Mouse (Mus musculus) forebrain, embryonic 14.5 days (tissue): ENCODE data around the gene Brsk1. TPM values are rescaled to one million over a fixed set of nuclear protein-coding genes. Genes with fewer than 3 reads are reported as not detected.

Experiments
- ATAC-seq: fragments of 200-750 bp; cut with Nextera tagmentation; 2 replicates; pipeline ENCODE4 v1.8.0; 2017; ENCODE audit warnings: mild to moderate bottlenecking, moderate library complexity
- DNase-seq: peaks from one replicate; pipeline ENCODE4 v3.0.0-alpha.2; 2015; ENCODE audit warnings: low spot score
- H3K27ac ChIP-seq: fragments of 300-500 bp; sonication (generic); 2 replicates; pipeline ENCODE4 v1.5.1; 2014; ENCODE audit warnings: low read depth, mild to moderate bottlenecking, control low read depth, low read length, moderate library complexity
- H3K27me3 ChIP-seq: fragments of 300-500 bp; sonication (generic); replicated peaks from 2 replicates; pipeline ENCODE4 v1.6.1; 2014; ENCODE audit warnings: low read length, control low read depth, mixed read lengths; ENCODE audit not compliant: control insufficient read depth, insufficient read depth
- H3K36me3 ChIP-seq: fragments of 300-500 bp; sonication (generic); 2 replicates; pipeline ENCODE4 v1.6.1; 2014; ENCODE audit warnings: low read length, control low read depth; ENCODE audit not compliant: control insufficient read depth, insufficient read depth
- H3K4me1 ChIP-seq: fragments of 300-500 bp; sonication (generic); 2 replicates; pipeline ENCODE4 v1.6.1; 2014; ENCODE audit warnings: antibody characterized with exemption, low read length, control low read depth; ENCODE audit not compliant: control insufficient read depth, insufficient read depth
- H3K4me2 ChIP-seq: fragments of 300-500 bp; sonication (generic); 2 replicates; pipeline ENCODE4 v1.6.1; 2014; ENCODE audit warnings: mild to moderate bottlenecking, control low read depth, low read length
- H3K4me3 ChIP-seq: fragments of 300-500 bp; sonication (generic); 2 replicates; pipeline ENCODE4 v1.5.1; 2014; ENCODE audit warnings: low read depth, low read length, control low read depth
- H3K9ac ChIP-seq: fragments of 300-500 bp; sonication (generic); 2 replicates; pipeline ENCODE4 v1.6.1; 2014; ENCODE audit warnings: mild to moderate bottlenecking, low read length, control low read depth, moderate library complexity
- H3K9me3 ChIP-seq: fragments of 300-500 bp; sonication (generic); replicated peaks from 2 replicates; pipeline ENCODE4 v1.6.1; 2016; ENCODE audit warnings: low read length, control low read depth, mixed read lengths; ENCODE audit not compliant: control insufficient read depth
- WGBS: fragments of 180-500 bp; shearing (Covaris S2); extraction: QIAGEN DNeasy Blood & Tissue Kit; methylation state at CpG from one replicate; pipeline ENCODE4 v1.1.7; 2014; 5-methylcytosine and 5-hydroxymethylcytosine counted together
- polyA plus RNA-seq: library from polyadenylated mRNA; unstranded; fragments of >200 nt; fragmentation: Nextera tagmentation; extraction: Ambion mirVana; gene quantifications from 2 replicates; pipeline ENCODE4 v1.2.1, GENCODE M21; 2014

Brsk1 gene
- polyA plus RNA-seq, 1 experiment from 2014 or later, result 8.0 TPM

DNA sequence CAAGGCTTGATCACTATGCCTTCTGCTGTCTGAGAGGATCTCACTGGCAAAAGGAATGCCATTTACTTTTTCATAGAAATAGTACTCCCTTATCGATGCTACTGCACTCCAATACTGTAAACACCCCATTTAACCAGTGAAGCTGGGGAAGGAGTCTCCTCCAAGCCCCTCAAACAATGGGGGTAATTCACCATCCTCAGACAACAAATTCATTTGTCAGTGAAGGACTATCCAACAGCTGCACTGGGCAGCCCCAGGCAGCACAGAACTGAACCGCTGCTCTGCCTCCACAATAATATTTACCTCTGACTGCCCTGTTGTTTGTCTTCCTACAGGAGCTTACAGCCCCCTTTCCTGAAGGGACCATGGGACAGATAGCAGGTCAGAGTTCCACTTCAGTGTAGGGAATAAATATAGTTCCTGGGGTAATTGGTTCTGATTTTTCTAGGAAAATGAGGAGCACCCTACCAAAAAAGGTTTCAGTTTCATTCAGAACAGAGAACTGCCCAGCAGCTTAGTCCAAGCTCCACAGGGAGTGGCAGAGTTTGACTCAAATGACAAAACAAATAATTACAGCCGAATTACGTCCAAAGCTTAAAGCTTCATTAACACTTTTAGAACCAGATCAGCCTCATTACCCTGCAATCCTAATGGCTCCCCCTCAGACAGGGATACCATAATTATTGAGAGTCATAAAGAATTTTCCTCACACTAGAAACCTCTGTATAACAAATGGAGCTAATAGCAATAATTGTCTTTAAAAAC is 74.7 kb downstream of the Brsk1 start:
- WGBS, result 4% methylated on average over 4 of the region's 4 CpGs
- Histone ChIP-seq H3K27ac (no peak overlapping the region), H3K9me3 (no peaks in the 10 kb centered on the region), H3K4me2 (no peak overlapping the region), H3K9ac (no peak overlapping the region; the same call in 1 of the 2 replicates), H3K36me3 (no peaks in the 10 kb centered on the region), H3K4me3 (no peak overlapping the region), H3K27me3 (no peaks in the 10 kb centered on the region), H3K4me1 (0 out of 2 replicates have a peak, but pooled peaks cover 3% of the 10 kb centered on the region)
- ATAC-seq (no peak), DNase-seq (peak; percentile 56)

Other genes with a start within 250 kb of the Brsk1 start
- 30.1 and 37.9 TPM in 2 replicates for gene Rdh13, start 245.0 kb upstream of the Brsk1 start, polyA plus RNA-seq
- gene Eps8l1, start 229.9 kb upstream of the Brsk1 start, polyA plus RNA-seq, result 2.9 and 5.6 TPM in 2 replicates
- gene Ppp1r12c, start 188.9 kb upstream of the Brsk1 start, polyA plus RNA-seq, result 29.4 and 32.1 TPM in 2 replicates
- gene Tnnt1, start 174.2 kb upstream of the Brsk1 start, polyA plus RNA-seq, result 1.4 and 2.3 TPM in 2 replicates
- gene Tnni3, start 166.4 kb upstream of the Brsk1 start, polyA plus RNA-seq, result 0.81 and 1.7 TPM in 2 replicates
- 0.55 and 0.72 TPM in 2 replicates for gene Dnaaf3, start 158.2 kb upstream of the Brsk1 start, polyA plus RNA-seq
- 133 and 153 TPM in 2 replicates for gene Syt5, start 143.1 kb upstream of the Brsk1 start, polyA plus RNA-seq
- not detected in 2 replicates for gene Ptprh, start 86.6 kb upstream of the Brsk1 start, polyA plus RNA-seq
- 2.4 and 2.6 TPM in 2 replicates for gene Tmem86b, start 59.2 kb upstream of the Brsk1 start, polyA plus RNA-seq
- 4.4 and 5.3 TPM in 2 replicates for gene Ppp6r1, start 31.6 kb upstream of the Brsk1 start, polyA plus RNA-seq
- 141 and 156 TPM in 2 replicates for gene Hspbp1, start 5.5 kb upstream of the Brsk1 start, polyA plus RNA-seq
- 0.12 TPM in 1 of 2 replicates, not detected in the other for gene Tmem150b, start 34.6 kb downstream of the Brsk1 start, polyA plus RNA-seq
- 54.6 and 57.1 TPM in 2 replicates for gene Kmt5c, start 49.5 kb downstream of the Brsk1 start, polyA plus RNA-seq
- 11.7 and 13.1 TPM in 2 replicates for gene Cox6b2, start 62.5 kb downstream of the Brsk1 start, polyA plus RNA-seq
- gene Fam71e2, start 80.7 kb downstream of the Brsk1 start, polyA plus RNA-seq, result not detected in 2 replicates
- 0.21 and 0.32 TPM in 2 replicates for gene Il11, start 92.3 kb downstream of the Brsk1 start, polyA plus RNA-seq
- gene Tmem190, start 92.3 kb downstream of the Brsk1 start, polyA plus RNA-seq, result not detected in 2 replicates
- 1.5 and 1.7 TPM in 2 replicates for gene Tmem238, start 99.1 kb downstream of the Brsk1 start, polyA plus RNA-seq
- gene Rpl28, start 102.3 kb downstream of the Brsk1 start, polyA plus RNA-seq, result 179 and 182 TPM in 2 replicates
- gene Ube2s, start 122.0 kb downstream of the Brsk1 start, polyA plus RNA-seq, result 378 and 472 TPM in 2 replicates
- 5.8 and 7.7 TPM in 2 replicates for gene Shisa7, start 154.1 kb downstream of the Brsk1 start, polyA plus RNA-seq
- 3.3 and 4.3 TPM in 2 replicates for gene Isoc2b, start 179.7 kb downstream of the Brsk1 start, polyA plus RNA-seq
- gene Isoc2a, start 186.5 kb downstream of the Brsk1 start, polyA plus RNA-seq, result 0.53 and 0.59 TPM in 2 replicates
- 0.33 and 0.44 TPM in 2 replicates for gene Gm36210, start 215.9 kb downstream of the Brsk1 start, polyA plus RNA-seq
- gene Zfp628, start 224.6 kb downstream of the Brsk1 start, polyA plus RNA-seq, result 3.6 and 3.8 TPM in 2 replicates
- 9.8 and 17.7 TPM in 2 replicates for gene Nat14, start 231.4 kb downstream of the Brsk1 start, polyA plus RNA-seq
- gene Ssc5d, start 235.2 kb downstream of the Brsk1 start, polyA plus RNA-seq, result 0.23 and 0.41 TPM in 2 replicates